Mouse (Mus musculus): ENCODE data around the gene Pitpnm2.
"Not testable (repeated sequence)": the region's sequence is repeated elsewhere in the genome, so short reads cannot be mapped to it uniquely, and the experiment has no call there.

The Pitpnm2 gene

DNA sequence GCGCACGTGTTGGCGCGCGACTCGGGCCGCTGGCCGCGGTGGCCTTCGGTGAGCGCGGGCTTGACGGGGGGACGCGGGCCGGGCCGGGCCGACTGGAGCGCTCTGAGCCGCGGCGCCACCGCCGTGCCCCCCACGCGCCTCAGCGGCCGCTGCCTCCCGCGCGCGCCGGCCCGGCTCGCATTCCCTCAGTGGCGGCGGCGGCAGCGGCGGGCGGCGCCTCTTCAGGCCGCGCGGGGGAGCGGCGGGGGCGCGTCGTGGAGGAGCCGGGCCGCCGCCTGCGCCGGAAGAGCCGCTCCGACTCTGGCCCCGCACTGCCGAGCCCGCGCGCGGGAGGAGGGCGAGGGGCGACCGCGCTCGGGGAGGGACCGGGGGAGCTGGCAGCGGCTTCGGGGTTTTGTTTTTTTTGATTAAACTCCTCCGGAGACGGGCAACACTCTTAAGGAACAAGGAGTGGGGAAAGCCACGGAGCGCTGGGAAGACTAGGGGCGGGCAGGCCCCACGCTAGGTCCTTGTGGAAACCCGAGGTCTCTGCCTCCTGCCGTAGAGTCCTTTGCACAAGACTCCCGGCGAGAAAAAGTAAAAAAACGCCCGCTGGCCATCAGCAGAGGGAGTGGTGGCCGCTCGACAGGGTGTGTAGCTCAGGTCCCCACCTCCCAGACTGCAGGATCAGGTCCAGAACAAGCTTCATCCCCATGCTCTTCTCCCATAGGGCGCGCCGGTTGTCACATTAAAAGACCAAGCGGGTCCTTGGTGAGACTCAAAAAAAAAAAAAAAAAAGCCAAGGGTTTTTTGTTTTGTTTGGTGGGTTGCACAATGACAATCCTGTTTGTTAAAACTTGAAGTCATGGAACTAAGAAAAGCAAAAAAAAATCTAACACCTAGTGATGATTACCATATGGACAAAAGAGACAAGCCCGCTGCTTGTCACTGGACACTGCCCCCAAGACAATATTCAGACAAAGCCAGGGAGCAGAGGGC is at the start of gene Pitpnm2:
Gene Pitpnm2, minus strand, starts transcription at position 147 of the 978 bp plus-strand sequence.
- DNase-seq (ENCODE audit: extremely low read depth, insufficient read length, low spot score), result peak; percentile 84

DNA sequence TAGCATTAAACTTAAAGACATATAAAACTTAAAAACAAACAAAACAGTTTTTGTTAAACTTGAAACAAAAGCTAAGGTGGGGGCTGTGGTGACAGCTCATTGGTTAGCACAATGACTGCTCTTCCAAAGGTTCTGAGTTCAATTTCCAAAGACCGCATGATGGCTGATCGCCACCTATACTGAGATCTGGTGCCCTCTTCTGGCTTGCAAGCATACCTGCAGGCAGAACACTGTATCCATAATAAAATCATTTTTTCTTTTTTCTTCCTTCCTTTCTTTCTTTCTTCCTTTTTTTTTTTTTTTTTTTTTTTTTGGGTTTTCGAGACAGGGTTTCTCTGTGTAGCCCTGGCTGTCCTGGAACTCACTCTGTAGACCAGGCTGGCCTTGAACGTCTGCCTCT is 49.7 kb upstream of the Pitpnm2 start:
- not testable (repeated sequence) for DNase-seq (ENCODE audit: extremely low read depth, insufficient read length, low spot score)

DNA sequence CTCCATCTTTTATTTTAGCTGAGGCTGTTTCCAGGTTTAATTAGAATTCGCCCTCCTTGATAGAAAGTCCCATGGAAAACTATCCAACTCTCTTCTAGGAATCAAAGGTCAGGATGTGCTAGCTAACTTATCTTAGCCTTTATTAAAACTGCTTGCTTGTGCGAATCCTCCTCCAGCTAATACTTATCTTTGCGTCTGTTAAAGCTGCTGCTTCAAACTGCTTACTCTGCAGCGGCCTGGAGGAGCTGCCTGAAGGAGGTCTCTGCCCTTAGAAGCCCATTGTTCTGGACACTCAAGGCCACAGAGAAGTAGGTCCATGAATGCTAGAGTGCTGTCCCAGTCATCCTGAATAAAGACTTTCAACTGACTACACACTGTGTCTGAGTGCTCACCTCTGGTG is 46.9 kb upstream of the Pitpnm2 start:
- no peak for DNase-seq (ENCODE audit: extremely low read depth, insufficient read length, low spot score)

DNA sequence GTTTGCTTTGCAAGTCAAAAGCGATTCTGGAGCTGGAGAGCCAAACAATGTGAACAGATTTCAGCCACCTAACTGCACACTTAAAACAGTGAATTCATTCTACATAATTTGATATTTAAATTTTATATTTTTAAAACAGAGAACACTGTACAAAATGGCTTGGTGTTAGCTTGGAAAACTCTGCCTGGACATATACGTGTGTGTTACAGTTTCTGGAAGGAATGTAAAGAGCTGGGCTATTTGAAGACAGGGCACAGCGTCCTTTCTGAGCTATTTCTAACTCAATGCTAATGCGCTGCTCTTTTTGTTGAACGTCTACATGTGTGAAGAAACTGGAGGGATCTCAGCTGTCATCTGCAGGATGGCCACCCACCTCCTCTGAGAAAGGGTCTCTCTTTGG is 44.4 kb upstream of the Pitpnm2 start:
- no peak for DNase-seq (ENCODE audit: extremely low read depth, insufficient read length, low spot score)

DNA sequence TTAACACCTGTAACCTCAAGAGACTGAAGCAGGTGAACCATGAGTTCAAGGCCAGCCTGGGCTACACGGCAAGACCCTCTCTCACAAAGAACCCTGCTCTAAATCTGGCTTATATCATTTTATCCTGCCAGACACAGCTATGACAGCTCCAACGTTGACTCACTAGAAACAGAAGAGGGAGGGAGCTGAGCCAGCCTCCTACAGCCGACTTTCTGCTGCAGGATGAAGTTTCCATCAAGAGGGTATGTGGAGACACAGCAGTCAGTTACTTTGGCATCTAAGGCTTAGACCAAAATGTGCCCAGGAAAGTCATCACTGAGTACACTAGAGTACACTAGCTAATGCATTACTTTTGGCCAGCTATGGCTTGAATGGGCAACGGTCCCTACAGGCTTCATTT is 40.7 kb upstream of the Pitpnm2 start:
- no peak for DNase-seq (ENCODE audit: extremely low read depth, insufficient read length, low spot score)

DNA sequence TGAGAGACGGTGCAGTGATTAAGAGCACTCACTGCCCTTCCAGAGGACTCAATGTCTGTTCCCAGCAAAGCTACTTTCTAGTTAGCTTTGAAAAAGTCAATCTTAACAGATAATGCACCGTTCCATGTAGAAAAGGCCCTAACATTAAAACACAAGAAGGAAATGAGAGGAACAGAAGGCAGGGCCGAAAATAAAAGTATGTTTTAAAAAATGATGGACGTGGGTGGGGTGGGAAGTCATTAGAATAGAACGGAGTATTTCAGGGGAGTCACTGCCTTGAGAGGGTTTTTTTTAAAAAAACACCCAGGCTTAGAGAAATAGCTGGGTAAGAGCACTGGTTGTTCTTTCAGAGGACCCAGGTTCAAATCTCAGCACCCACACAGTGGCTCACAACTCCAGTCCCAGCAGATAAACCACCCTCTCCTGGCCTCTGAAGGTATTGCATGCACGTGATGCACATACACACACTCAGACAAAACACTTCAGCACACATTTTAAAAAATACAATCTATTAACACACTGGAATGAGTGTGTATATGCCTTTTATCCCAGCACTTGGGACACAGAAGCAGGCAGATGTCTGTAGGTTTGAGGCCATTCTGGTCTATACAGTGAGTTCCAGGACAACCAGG is 38.2 kb upstream of the Pitpnm2 start:
- no peak for DNase-seq (ENCODE audit: extremely low read depth, insufficient read length, low spot score)

DNA sequence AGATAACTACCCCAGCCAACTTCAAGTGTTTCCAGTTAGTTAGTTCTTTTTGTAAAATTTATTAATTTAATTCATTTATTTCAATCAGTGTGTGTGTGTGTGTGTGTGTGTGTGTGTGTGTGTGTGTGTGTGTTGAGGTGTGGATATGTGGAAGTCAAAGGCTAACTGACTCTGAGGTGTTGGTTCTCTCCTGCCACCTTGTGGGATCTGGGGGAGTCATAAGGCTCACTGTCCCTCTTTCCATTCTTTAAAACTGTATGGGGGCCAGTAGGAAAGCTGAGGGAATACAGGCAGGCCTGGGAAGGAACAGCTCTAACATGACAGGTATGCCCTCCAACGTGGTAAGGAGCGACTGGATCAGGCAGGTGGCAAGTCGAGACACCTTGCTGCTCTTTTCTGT is 34.8 kb upstream of the Pitpnm2 start:
- no peak for DNase-seq (ENCODE audit: extremely low read depth, insufficient read length, low spot score)

DNA sequence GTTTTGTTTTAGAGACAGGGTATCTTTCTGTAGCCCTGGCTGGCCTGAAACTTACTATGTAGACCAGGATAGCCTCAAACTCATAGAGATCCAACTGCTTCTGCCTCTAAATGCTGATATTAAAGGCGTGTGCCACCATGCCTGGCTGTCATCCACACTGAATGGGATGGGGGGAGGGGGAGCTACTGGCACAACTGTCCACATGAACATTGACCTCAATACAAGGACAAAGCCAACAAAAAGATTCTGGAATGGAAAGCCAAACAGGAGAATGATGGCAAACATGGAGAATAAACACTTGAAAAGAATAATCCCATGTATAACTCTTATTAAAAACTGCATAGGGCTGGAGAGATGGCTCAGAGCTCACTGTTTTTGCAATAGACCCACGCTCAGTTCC is 33.3 kb upstream of the Pitpnm2 start:
- no peak for DNase-seq (ENCODE audit: extremely low read depth, insufficient read length, low spot score)

DNA sequence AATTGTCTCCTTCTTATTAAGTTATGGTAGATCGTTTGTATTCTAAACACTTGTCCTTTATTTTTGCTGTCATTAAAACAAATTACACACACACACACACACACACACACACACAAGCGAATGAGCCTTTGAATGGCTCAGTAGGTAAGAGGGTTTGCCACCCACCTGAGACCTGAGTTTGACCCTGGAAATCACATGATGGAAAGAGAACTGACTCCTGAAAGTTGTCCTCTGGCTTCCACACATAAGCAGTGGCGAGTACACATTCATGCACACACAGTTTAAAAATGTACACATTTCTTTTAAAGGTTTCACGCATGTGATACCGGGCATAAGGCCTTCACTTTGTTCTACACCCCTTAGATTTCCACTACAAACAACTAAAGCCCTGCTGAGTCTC is 20.7 kb upstream of the Pitpnm2 start:
- no peak for DNase-seq (ENCODE audit: extremely low read depth, insufficient read length, low spot score)

DNA sequence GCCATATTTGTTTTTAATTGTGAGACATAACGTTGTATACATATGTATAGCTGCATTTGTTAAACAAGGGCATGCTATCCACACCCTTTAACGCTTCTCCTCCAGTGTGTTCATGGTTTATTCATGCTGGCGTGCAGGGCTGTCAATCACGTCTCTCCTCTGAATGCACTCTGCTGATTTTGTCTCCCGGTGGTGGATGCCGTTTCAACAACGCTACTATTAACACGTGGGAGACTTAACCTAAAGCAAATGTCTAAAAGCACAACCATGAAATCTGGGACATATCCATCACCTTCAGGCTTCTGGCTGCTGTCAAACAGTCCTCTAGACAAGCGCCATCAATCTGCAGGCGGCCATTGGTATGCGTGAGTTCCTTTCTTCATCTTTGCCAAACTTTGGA is 20.1 kb upstream of the Pitpnm2 start:
- no peak for DNase-seq (ENCODE audit: extremely low read depth, insufficient read length, low spot score)

DNA sequence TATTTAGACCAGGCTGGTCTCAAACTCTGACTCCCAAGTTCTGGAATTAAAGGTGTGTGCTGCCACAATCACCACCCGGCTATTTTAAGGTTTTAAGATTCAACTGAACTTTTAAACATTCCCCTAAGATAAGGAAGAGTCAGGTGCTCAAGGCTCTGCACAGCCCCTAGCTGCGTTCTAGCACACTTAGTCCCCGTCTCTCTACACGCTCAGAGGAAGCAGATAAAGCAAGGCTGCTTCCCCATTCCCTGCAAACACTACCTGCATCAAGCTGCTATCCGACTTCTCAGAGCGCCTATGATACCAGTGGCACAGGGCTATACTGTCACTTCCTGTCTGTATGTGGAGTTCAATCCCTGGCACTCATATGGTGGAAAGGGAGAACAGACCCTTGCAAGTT is 18.1 kb upstream of the Pitpnm2 start:
- no peak for DNase-seq (ENCODE audit: extremely low read depth, insufficient read length, low spot score)

DNA sequence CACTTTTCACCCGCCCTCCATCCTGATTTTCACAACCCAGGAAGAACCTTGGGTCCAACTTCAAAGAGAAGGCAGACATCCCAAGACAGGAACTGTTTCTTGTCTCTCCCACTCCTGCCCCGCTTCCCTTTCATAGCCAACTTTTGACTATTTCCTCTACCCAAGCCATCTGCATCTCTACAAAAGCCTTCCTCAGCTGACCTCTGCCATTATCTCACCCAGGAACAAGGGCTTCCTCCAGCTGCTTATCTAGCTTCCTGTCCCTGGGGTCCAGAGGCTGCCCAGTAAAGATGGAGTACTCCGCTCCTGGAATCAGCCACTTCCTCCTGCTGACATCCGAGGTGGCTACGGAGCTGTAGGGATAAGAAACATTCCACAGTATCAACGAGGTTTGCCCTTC is 17.3 kb upstream of the Pitpnm2 start:
- no peak for DNase-seq (ENCODE audit: extremely low read depth, insufficient read length, low spot score)

DNA sequence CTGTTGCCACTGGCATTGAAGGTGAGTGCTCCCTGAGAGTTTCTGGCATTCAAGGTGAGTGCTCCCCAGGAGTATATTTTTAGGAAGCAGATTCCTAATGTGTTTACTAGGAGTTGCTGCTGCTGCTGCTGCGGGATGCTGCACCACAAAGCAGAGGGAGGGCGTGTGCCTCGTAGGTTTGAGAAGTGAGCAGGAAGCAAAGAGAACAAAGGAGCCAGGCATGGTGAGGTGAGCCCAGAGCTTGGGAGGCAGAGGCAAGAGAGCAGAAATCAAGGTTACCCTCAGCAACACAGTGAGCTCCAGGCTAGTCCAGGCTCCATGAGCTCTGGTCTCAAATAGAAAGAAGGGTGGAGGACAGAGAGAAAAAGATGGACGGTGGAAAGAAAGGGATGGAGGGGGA is 13.7 kb upstream of the Pitpnm2 start:
- DNase-seq (ENCODE audit: extremely low read depth, insufficient read length, low spot score), result no peak

DNA sequence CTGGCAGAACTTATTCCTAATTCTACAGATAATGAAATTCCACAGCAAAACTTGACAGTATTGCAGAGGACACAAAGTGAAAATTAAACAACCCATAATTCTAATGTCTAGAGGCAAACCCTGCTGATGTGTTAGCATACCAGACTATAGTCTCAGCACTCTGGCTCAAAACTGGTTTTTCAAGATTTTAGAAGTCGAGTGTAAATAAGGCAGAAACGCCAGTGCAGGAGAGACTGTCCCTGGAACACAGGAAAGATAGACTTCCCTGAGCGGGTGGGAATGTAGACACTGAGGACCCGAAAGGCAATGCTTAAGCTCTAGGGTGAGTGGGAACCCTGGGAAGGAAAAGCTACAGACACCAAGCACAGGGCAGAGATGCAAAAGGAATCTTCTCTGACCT is 12.5 kb upstream of the Pitpnm2 start:
- DNase-seq (ENCODE audit: extremely low read depth, insufficient read length, low spot score), result no peak

DNA sequence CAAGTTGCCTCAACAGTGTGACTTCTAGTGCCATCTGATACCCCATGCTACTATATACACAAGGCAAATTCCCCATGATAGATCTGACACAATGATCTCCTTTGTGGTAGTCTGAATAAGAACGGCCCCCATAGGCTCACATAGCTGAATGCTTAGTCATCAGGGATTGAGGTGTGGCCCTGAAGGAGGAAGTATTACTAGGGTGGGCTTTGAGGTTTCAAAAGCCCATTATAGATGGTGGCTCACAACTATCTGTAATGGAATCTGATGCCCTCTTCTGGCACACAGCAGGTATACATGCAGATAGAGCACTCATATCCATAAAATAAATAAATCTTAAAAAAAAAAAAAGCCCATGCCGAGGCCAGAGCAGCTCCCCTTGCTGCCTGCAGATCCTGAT is 9.6 kb upstream of the Pitpnm2 start:
- DNase-seq (ENCODE audit: extremely low read depth, insufficient read length, low spot score), result no peak

DNA sequence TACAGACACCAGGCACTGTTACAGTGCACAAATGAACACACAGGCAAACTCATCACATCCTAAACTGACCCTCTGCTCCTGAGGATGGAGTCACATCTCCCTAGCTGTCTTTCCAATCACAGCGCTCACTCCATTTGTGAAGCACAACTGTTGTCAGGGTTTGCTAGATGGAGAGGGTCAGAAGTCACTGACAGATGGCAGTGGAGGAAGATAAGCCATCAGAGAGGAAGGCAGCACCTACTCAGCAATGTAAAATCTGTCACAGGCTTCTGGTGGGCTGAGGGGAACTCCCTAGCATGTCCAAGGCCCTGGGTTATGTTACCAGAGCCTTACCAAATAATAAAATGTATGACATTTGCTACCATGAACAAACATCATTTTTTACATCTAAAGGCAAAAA is 8.5 kb upstream of the Pitpnm2 start:
- DNase-seq (ENCODE audit: extremely low read depth, insufficient read length, low spot score), result no peak

DNA sequence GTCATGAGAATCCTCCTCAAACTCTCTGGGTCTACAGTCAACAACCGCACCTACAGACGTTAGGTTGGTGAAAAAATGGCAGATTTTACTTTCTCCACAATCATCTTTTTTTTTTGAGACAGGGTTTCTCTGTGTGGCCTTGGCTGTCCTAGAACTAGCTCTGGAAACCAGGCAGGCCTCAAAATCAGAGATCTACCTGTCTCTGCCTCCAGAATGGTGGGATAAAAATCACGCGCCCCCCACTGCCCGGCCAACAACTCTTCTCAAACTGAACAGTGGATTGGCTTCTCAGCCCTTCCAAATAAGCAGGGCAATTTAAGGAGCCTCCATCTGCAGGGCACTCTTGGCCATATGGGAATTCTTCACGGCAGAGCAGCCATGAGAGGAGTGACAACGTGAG is 5.6 kb upstream of the Pitpnm2 start:
- DNase-seq (ENCODE audit: extremely low read depth, insufficient read length, low spot score), result no peak

DNA sequence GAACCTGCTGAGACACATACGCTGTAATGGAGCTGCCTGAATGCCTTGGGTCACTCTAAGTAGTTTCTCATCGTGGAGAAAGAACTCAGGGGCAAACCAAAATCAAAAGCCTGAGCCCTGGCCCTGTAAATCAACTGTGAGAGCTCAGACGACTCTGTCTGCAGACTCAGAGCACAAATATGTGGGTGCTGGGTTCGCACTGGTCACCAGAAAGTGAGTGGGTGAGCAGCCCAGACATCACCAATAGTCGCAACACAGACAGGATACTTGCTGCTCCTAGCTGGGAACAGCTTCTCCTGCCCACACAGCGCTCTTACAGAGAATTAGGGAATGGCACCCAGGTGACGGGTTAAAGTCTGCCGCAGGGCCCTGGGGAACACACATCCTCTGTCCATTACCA is 4.0 kb upstream of the Pitpnm2 start:
- DNase-seq (ENCODE audit: extremely low read depth, insufficient read length, low spot score), result no peak

DNA sequence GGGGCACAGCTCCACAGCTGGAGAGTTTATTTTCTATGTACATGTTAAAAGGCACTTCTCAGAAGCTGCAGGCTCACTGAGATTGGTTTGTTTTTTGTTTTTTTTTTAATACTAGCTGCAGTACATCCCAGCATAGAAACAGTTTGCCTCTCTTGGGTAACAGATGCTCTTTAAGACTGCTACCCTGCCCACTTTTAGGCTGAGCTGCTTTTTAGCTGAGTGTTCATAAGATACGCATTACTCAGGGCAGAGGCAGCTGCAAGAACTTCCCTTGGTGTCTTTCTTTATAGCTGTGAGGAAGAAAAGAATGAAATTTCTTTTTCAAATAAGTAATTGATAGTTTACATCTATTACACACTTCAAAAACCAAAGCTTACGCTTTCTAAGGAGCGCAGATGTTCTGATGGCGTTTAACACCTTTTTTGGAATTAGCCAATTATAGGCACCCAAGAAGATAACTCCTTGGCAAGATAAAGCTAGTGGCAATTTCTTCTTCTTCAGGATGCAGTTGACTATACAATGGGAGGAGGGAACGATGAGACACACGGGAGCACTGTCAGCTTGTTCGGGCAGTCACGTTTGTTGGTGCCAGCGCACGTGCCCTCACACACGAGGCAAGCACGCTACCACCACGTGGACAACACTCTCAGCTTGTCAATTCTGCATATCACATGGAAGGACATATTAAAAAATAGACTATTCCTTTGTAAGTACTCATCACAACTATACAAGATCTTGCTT is 3.2 kb upstream of the Pitpnm2 start:
- no peak for DNase-seq (ENCODE audit: extremely low read depth, insufficient read length, low spot score)

DNA sequence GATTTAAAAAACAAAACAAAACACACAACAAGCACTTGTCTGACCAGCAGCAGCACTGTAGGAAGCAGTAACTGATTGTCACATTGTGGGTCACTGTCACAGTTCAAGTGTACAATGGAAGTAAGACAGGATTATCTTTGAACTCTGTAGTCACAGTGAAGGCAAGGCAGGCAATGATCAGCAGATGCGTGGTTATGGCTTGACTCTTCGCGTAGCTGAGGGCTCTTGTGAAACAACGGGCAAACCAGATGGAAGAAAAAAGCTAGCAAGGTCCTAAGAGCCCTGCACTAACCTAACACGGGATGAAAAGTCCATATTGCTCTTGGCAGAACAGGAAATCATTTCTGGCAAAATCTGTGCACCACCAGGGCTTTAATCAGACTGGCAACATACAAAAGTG is 1.5 kb upstream of the Pitpnm2 start:
- no peak for DNase-seq (ENCODE audit: extremely low read depth, insufficient read length, low spot score)

DNA sequence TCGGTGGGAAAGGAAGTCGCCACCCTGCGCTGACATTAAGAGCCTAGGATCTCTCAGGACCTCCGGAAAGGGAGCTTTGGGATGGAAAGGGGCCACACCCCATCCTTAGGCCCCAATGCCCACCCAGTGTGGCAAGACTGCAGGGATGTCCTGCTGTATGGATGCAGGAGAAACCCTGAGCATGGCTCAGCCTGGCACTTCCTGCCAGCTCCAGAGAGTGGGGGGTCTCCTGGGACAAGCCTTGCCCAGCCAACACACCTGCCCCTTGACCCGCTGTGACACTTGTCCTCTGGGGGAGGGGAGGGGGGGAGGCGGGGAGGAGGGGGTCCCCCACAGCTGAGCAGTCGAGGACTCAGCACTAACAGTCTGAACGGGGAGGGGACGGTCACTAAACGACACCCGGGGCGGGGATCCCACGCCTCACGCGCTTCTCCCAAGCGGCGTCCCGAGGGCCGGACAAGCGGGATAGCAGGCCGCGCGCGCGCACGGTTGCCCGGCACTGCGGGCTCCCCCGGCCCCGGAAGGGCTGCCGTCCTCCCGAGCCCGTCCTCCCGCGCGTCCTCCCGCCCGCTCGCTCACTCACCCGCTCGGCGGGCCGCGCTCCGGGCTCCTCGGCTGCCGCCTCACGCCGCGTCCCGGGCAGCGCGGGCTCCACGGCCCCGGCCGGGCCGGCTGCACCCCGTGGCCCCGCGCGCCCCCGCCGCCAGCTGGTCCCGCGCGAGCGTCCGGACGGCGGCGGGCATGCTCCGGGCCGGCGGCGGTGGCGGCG is 531 bp downstream of the Pitpnm2 start:
- DNase-seq (ENCODE audit: extremely low read depth, insufficient read length, low spot score), result peak; percentile 73
